Mouse (Mus musculus) layer of hippocampus, postnatal 14 days (tissue): ENCODE data around the gene Slc27a5. TPM values are rescaled to one million over a fixed set of nuclear protein-coding genes. Genes with fewer than 3 reads are reported as not detected.

Experiments
- total RNA-seq, 2 experiments: library from RNA; stranded (reverse); gene quantifications; 2 replicates each; pipeline ENCODE4 v1.2.3; 2021

Slc27a5 gene
- total RNA-seq, 2 experiments from 2014 or later, result 0.26 TPM; not detected in 1

Other genes with a start within 250 kb of the Slc27a5 start
- 10 to 100 TPM; 16.8 to 21.9 TPM for gene Zscan18, start 194.6 kb downstream of the Slc27a5 start, total RNA-seq
- 10 to 100 TPM; 19.5 to 20.2 TPM for gene Zfp329, start 179.3 kb downstream of the Slc27a5 start, total RNA-seq
- gene Zfp110, start 163.4 kb downstream of the Slc27a5 start, total RNA-seq, result 10 to 100 TPM; 16.1 to 16.8 TPM
- gene Zfp128, start 117.0 kb downstream of the Slc27a5 start, total RNA-seq, result 1 to 10 TPM; 6.2 to 7.3 TPM
- 10 to 100 TPM; 11.9 to 14.5 TPM for gene Zscan22, start 100.4 kb downstream of the Slc27a5 start, total RNA-seq
- gene Rps5, start 75.9 kb downstream of the Slc27a5 start, total RNA-seq, result 100 to 1,000 TPM; 418 to 457 TPM
- gene Rnf225, start 70.8 kb downstream of the Slc27a5 start, total RNA-seq, result 1 to 10 TPM in 1 of 2 experiments, under 1 TPM in 1; 0.92 to 1.2 TPM
- gene Zfp324, start 32.4 kb downstream of the Slc27a5 start, total RNA-seq, result 10 to 100 TPM; 12.0 to 13.5 TPM
- gene Zfp446, start 20.3 kb downstream of the Slc27a5 start, total RNA-seq, result 1 to 10 TPM; 8.3 to 9.1 TPM
- gene Trim28, start 922 bp upstream of the Slc27a5 start, total RNA-seq, result 100 to 1,000 TPM; 236 to 244 TPM
- 10 to 100 TPM; 27.8 to 30.9 TPM for gene Zbtb45, start 11.8 kb upstream of the Slc27a5 start, total RNA-seq
- gene Chmp2a, start 36.6 kb upstream of the Slc27a5 start, total RNA-seq, result 100 to 1,000 TPM; 143 to 149 TPM
- gene Ube2m, start 40.1 kb upstream of the Slc27a5 start, total RNA-seq, result 100 to 1,000 TPM; 199 to 212 TPM
- 10 to 100 TPM; 13.7 to 17.4 TPM for gene Mzf1, start 56.6 kb upstream of the Slc27a5 start, total RNA-seq
- not detected for gene Vmn1r85, start 97.0 kb upstream of the Slc27a5 start, total RNA-seq
- not detected for gene Vmn1r86, start 121.7 kb upstream of the Slc27a5 start, total RNA-seq
- not detected for gene Vmn1r87, start 142.0 kb upstream of the Slc27a5 start, total RNA-seq
- under 1 TPM; 0.21 to 0.23 TPM for gene Vmn1r88, start 161.4 kb upstream of the Slc27a5 start, total RNA-seq
- gene Vmn1r89, start 214.8 kb upstream of the Slc27a5 start, total RNA-seq, result not detected